Mouse (Mus musculus) spleen, adult 18-20 months (tissue): Measurements from ENCODE around the gene Ubap2l.

ENCODE experiments used
- DNase-seq, 2 experiments: peaks; one replicate each; pipeline ENCODE4 v3.0.0; 2022; ENCODE audit warnings: mixed read lengths in 2 of 2

Gene Ubap2l

GRCm38 (mm10) chr3:89965972-89966371, 86.5 kb downstream of the Ubap2l start:
- no peak for DNase-seq

GRCm38 (mm10) chr3:89965557-89965956, 86.9 kb downstream of the Ubap2l start:
- DNase-seq: no peak

- DNase-seq: peak in 1 of 2 experiments; percentile 39
Measured at GRCm38 (mm10) chr3:89963926-89964739, 88.3 kb downstream of the Ubap2l start.

GRCm38 (mm10) chr3:89963221-89963763, 89.1 kb downstream of the Ubap2l start, which contains the start of gene Atp8b2:
TSS of gene Atp8b2 (minus strand) at chr3:89963508.
- peak; percentile 56 to 67 for DNase-seq

GRCm38 (mm10) chr3:89962751-89963220, 89.6 kb downstream of the Ubap2l start:
- no peak for DNase-seq

GRCm38 (mm10) chr3:89962059-89962750, 90.2 kb downstream of the Ubap2l start:
- no peak for DNase-seq

GRCm38 (mm10) chr3:89961436-89961835, 91.0 kb downstream of the Ubap2l start:
- no peak for DNase-seq

GRCm38 (mm10) chr3:89960469-89960868, 92.0 kb downstream of the Ubap2l start:
- DNase-seq: peak; percentile 86 to 87

- DNase-seq: no peak
Measured at GRCm38 (mm10) chr3:89959435-89959834, 93.0 kb downstream of the Ubap2l start.

- no peak for DNase-seq
Measured at GRCm38 (mm10) chr3:89957880-89958279, 94.5 kb downstream of the Ubap2l start.

GRCm38 (mm10) chr3:89956177-89956971, 96.1 kb downstream of the Ubap2l start:
- no peak for DNase-seq

- DNase-seq: peak; percentile 56 to 77
Measured at GRCm38 (mm10) chr3:89953420-89953819, 99.0 kb downstream of the Ubap2l start.
